Mouse (Mus musculus) stomach, embryonic 16.5 days (tissue): ENCODE data around the gene Rag2. TPM values are rescaled to one million over a fixed set of nuclear protein-coding genes. Genes with fewer than 3 reads are reported as not detected.
A peak's percentile ranks its signal among the peaks of the same experiment; 100 is the strongest.

Source experiments
- ATAC-seq: fragments of 200-750 bp; cut with Nextera tagmentation; 2 replicates; pipeline ENCODE4 v1.8.0; 2017; ENCODE audit warnings: moderate number of reproducible peaks, moderate TSS enrichment; ENCODE audit not compliant: insufficient read depth, low FRiP score
- H3K27ac ChIP-seq: fragments of 300-500 bp; sonication (generic); 2 replicates; pipeline ENCODE4 v1.5.1; 2014; ENCODE audit warnings: low read length
- H3K27me3 ChIP-seq: fragments of 300-500 bp; sonication (generic); 2 replicates; pipeline ENCODE4 v1.6.1; 2014; ENCODE audit warnings: low read length, control low read depth, mixed read lengths; ENCODE audit not compliant: control insufficient read depth, insufficient read depth
- H3K36me3 ChIP-seq: fragments of 300-500 bp; sonication (generic); 2 replicates; pipeline ENCODE4 v1.6.1; 2014; ENCODE audit warnings: low read length; ENCODE audit not compliant: control insufficient read depth, insufficient read depth
- H3K4me1 ChIP-seq: fragments of 300-500 bp; sonication (generic); 2 replicates; pipeline ENCODE4 v1.6.1; 2014; ENCODE audit warnings: low read length, control low read depth, mixed read lengths; ENCODE audit not compliant: control insufficient read depth, insufficient read depth
- H3K4me2 ChIP-seq: fragments of 300-500 bp; sonication (generic); 2 replicates; pipeline ENCODE4 v1.6.1; 2014; ENCODE audit warnings: low read depth, low read length, mixed read lengths
- H3K4me3 ChIP-seq: fragments of 300-500 bp; sonication (generic); replicated peaks from 2 replicates; pipeline ENCODE4 v1.5.1; 2014; ENCODE audit warnings: mild to moderate bottlenecking, low read length
- H3K9ac ChIP-seq: fragments of 300-500 bp; sonication (generic); 2 replicates; pipeline ENCODE4 v1.6.1; 2014; ENCODE audit warnings: low read length
- H3K9me3 ChIP-seq: fragments of 300-500 bp; sonication (generic); replicated peaks from 2 replicates; pipeline ENCODE4 v1.6.1; 2016; ENCODE audit warnings: low read length, control low read depth; ENCODE audit not compliant: control insufficient read depth
- WGBS: fragments of 180-500 bp; shearing (Covaris S2); extraction: QIAGEN DNeasy Blood & Tissue Kit; methylation state at CpG from one replicate; pipeline ENCODE4 v1.1.7; 2014; 5-methylcytosine and 5-hydroxymethylcytosine counted together
- polyA plus RNA-seq: library from polyadenylated mRNA; unstranded; fragments of >200 nt; fragmentation: Nextera tagmentation; extraction: Ambion mirVana; gene quantifications from 2 replicates; pipeline ENCODE4 v1.2.1, GENCODE M21; 2015

Gene Rag2
- polyA plus RNA-seq, 1 experiment from 2014 or later: 0.28 TPM

DNA sequence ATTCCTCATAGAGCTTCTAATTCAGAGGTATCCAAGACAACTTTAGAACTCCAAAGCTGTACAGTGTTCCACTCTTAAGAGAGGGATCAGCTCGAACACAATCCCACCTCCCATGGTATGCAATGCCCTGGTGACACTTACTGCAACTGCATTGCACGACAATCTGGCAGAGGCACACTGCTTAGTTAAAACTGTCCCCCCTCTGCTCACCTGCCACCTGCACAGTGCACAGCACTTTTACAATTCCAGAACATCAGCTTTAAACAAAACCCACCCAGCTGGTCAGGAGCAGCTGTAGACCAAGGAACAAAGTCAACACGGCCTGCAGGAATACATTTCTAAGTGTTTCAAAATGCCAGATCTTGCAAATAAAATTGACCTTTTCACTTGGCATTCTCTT lies 3.6 kb upstream of the Rag2 start:
- Histone ChIP-seq H3K27ac (no peak overlapping the region), H3K27me3 (no peaks in the 10 kb centered on the region), H3K4me3 (no peak overlapping the region), H3K4me1 (no peaks in the 10 kb centered on the region), H3K9me3 (no peaks in the 10 kb centered on the region), H3K4me2 (no peak overlapping the region), H3K36me3 (no peaks in the 10 kb centered on the region), H3K9ac (no peak overlapping the region)
- WGBS: 59% methylated on average over 3 of the region's 3 CpGs
- no peak for ATAC-seq

DNA sequence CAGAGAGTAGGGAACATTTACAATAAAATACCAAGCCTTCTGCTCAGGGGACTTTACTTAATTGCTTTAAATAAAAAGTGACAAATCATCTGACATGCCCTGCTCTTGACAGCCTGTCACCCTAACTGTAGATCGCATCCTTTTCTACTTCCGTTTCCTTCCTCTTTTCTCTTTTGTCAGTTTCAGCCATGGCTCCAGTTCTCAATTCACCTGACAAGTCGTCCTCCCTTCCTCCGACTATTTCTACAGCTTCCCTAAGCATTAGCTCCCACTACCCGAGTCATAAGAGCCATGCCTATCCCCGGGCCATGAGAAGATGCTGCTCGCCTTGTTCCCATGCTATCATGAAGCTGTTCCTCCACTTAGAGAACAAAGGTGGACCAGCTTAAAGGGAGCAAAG lies 2.9 kb upstream of the Rag2 start:
- WGBS: 71% methylated on average over 7 of the region's 7 CpGs
- Histone ChIP-seq H3K9ac (no peak overlapping the region), H3K9me3 (no peaks in the 10 kb centered on the region), H3K4me1 (no peaks in the 10 kb centered on the region), H3K36me3 (no peaks in the 10 kb centered on the region), H3K27me3 (no peaks in the 10 kb centered on the region), H3K4me2 (no peak overlapping the region), H3K27ac (no peak overlapping the region), H3K4me3 (no peak overlapping the region)
- ATAC-seq: no peak

DNA sequence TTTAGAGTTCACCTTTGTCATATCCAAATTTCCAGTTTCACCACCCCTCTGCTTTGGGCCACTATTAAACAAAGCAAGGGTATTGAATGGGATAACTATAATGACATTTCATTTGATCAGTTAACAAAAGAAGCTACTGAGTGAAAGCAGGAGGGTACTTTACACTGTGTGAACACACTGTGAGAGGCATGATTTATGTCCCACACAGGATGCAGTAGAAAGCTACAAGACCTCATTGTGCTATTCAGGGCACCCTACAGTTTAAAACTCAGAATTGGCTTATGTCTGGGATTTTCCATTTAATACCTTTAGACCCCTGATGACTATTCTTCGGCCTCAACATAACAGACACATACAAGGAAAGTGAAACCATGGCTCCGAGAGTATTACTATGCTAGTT lies 1.5 kb upstream of the Rag2 start:
- Histone ChIP-seq H3K9ac (no peak overlapping the region), H3K4me1 (no peaks in the 10 kb centered on the region), H3K36me3 (no peaks in the 10 kb centered on the region), H3K9me3 (no peaks in the 10 kb centered on the region), H3K4me2 (no peak overlapping the region), H3K27me3 (no peaks in the 10 kb centered on the region), H3K27ac (no peak overlapping the region), H3K4me3 (no peak overlapping the region)
- 89% methylated on average over 2 of the region's 2 CpGs for WGBS
- ATAC-seq: no peak

DNA sequence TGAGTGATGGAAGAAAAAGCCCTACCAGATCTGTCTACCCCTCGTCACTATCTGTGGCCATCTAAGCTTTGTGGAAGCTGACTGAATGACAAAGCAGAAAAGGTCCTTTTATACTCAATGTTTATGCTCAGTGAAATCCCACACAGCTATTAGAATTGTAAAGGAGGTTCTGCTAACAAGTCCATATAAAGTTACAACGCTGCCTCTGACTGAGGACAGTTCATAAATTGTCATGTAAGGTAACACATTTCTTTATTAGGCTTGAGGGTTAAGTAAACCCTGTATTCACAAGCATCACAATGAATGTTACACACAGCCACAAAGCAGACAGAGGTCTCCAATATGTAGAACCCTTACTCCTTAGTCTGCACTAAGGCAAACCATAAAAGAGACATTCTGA lies 507 bp upstream of the Rag2 start:
- no peak overlapping the region for H3K9ac ChIP-seq
- no peak overlapping the region for H3K4me3 ChIP-seq
- 51% methylated on average over 2 of the region's 2 CpGs for WGBS
- no peak overlapping the region for H3K4me2 ChIP-seq
- H3K36me3 ChIP-seq: no peaks in the 10 kb centered on the region
- H3K9me3 ChIP-seq: no peaks in the 10 kb centered on the region
- no peaks in the 10 kb centered on the region for H3K27me3 ChIP-seq
- no peaks in the 10 kb centered on the region for H3K4me1 ChIP-seq
- no peak overlapping the region for H3K27ac ChIP-seq
- no peak for ATAC-seq

DNA sequence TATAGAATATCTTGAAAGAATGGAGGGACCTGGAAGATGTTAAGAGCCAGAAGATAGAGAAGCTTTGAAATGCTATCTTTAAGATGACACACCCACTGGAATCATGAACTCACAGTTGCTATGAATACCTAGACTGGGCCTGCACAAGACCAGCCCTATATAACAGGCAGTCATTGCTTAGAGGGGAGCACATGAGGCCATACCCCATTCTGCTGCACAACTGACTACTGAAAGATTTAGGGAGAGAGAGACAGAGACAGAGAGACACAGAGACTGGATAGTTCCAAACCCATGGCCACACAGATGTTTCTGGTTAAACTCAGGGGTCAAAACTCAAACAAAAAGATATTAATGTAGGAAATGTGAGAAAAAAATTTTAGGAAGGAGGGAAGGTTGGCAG lies 2.7 kb downstream of the Rag2 start:
- no peaks in the 10 kb centered on the region for H3K4me1 ChIP-seq
- H3K36me3 ChIP-seq: no peaks in the 10 kb centered on the region
- ATAC-seq: no peak
- no peak overlapping the region for H3K4me3 ChIP-seq
- H3K27me3 ChIP-seq: no peaks in the 10 kb centered on the region
- no peaks in the 10 kb centered on the region for H3K9me3 ChIP-seq
- no peak overlapping the region for H3K9ac ChIP-seq
- H3K4me2 ChIP-seq: no peak overlapping the region
- no peak overlapping the region for H3K27ac ChIP-seq

DNA sequence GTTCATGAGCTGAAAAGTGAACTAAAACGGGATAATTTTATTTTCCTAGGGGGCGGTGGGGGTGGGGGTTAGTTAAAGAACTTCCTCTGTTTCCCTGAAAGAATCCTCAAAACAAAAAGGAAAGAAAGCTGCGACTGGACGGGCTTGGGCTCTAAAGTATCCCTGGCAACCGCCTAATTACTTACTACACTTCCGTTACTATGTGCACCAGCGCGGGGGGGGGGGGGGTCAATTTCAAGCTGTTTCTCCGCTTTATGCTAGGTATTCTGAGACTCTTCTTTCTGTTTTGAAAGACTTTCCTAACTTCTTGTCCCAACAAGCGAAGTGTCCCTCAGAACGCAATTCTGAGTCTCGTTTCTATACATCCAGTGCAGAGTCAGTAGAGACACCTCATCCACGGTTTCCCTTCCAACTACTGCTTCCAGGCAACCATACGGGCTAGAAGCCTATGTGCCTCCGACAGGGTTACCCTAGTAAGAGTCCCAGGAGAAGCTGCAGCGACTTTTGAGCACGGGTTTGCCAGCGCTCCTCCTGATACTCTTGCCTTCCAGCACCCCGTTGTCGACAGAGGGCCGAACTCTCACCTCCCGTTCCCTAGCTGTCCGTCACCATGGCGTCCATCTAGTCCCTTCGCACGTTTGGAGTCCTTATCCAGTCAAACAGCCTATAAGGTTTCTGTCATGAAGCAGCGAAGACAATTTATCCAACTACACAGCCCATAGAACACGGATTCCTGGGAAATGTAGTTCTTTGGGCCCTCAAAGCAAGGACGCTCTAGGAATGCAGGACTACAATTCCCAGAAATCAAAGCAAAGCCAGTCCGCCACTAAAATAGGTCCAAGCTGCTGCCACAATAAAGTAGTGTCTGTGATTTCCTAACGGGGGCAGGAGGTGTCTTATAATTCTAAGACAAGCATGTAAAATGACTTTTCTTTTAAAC lies 4.0 kb downstream of the Rag2 start:
- 2% methylated on average over 31 of the region's 31 CpGs for WGBS
- Histone ChIP-seq H3K27ac (peak overlapping the region; percentile 81), H3K9me3 (no peaks in the 10 kb centered on the region), H3K4me2 (peak overlapping the region; percentile 68), H3K4me1 (no peaks in the 10 kb centered on the region), H3K27me3 (no peaks in the 10 kb centered on the region), H3K36me3 (no peaks in the 10 kb centered on the region), H3K4me3 (peak overlapping the region; percentile 86), H3K9ac (peak overlapping the region; percentile 84)
- ATAC-seq: peak; percentile 99

DNA sequence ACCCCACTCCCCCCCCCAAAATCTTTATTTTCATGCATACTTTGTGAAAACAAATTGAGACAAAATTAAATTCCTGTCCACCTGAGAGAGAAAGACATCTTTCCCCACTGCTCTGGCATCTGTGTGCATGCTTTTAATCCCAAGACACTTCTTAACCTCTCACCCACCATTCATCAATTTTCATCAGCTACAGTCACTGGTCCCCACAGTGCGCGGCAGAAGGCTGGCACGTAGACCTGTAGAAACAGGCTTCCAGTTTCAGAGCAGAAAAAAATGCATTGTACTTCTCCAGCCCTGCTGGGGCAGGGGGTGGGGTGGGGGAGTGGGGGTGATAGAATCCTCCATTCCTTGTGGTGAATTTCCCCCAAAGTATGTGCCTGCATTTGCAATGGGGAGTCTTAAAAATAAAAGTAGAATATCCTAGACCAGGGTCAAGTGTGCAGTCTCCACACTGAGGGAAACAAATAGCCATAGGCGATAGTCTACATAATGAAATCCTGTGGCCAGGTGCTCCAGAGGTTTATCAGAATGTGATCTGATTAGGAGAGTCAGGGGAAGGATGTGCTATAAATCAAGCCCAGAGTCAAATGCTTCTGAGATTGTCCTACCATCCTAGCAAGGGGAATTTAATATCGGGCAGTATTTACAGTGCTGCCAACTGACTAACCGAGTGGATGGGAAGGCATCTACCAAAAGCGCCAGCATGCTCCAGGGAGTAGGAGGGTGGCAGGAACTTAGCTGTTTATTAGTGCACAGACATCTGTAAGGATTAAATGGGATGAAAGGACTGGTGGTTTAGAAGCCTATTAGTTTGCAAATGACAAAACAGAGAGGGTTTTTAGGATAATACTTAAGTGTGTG lies 14.7 kb downstream of the Rag2 start:
- Histone ChIP-seq H3K27me3 (no peaks in the 10 kb centered on the region), H3K27ac (no peak overlapping the region), H3K4me1 (no peaks in the 10 kb centered on the region), H3K9ac (no peak overlapping the region), H3K9me3 (no peaks in the 10 kb centered on the region), H3K36me3 (no peaks in the 10 kb centered on the region), H3K4me3 (no peak overlapping the region), H3K4me2 (no peak overlapping the region)
- 39% methylated on average over 7 of the region's 7 CpGs for WGBS
- no peak for ATAC-seq

DNA sequence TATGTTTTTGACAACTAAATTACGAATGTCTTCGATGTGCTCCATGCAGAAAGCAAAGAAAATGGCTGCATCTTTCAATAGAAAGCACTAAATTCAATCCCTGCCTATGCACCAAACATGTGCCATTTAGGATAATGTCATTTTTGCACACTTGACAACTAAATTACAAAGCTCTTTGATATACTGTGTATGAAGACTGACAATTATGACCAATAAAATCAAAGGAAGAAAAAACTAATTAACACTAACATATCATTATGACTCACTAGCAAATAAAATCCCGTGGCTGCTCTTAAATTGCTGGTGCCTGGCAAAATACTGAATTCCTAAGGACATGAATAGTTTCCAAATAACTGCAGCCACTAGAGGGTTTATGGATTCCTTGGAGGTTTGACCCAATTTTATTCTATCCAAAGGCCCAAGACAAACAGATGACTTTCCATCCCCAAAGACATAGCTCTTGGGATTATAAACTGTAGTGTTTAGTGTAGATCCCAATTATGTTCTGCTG lies 15.4 kb downstream of the Rag2 start:
- H3K4me1 ChIP-seq: no peaks in the 10 kb centered on the region
- H3K9me3 ChIP-seq: no peaks in the 10 kb centered on the region
- WGBS: 70% methylated on average over 3 of the region's 3 CpGs
- no peaks in the 10 kb centered on the region for H3K27me3 ChIP-seq
- H3K9ac ChIP-seq: no peak overlapping the region
- H3K4me2 ChIP-seq: no peak overlapping the region
- ATAC-seq: no peak
- H3K36me3 ChIP-seq: no peaks in the 10 kb centered on the region
- H3K27ac ChIP-seq: no peak overlapping the region
- no peak overlapping the region for H3K4me3 ChIP-seq

DNA sequence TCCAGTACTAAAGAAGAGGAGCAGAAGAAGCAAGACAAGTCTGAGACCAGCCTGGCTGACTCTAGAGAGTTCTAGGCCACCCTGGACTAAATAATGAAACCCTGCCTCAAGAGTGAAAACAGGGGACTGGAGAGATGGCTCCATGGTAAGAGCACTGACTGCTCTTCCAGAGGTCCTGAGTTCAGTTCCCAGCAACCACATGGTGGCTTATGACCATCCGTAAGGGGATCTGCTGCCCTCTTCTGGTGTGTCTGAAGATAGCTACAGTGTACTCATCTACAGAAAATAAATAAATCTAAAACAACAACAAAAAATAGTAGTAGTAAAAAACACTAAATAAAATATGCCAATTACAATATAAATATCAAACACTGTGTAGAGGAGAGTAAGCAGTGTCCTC lies 21.3 kb downstream of the Rag2 start:
- H3K9ac ChIP-seq: no peak overlapping the region
- ATAC-seq: no peak
- H3K9me3 ChIP-seq: no peaks in the 10 kb centered on the region
- no peak overlapping the region for H3K4me2 ChIP-seq
- H3K36me3 ChIP-seq: no peaks in the 10 kb centered on the region
- 79% methylated on average over 1 of the region's 1 CpGs for WGBS
- H3K4me3 ChIP-seq: no peak overlapping the region
- no peak overlapping the region for H3K27ac ChIP-seq
- H3K4me1 ChIP-seq: no peaks in the 10 kb centered on the region
- no peaks in the 10 kb centered on the region for H3K27me3 ChIP-seq
